Mouse (Mus musculus) forebrain, embryonic 10.5 days (tissue): ENCODE data around the gene Mast2. TPM values are rescaled to one million over a fixed set of nuclear protein-coding genes. Genes with fewer than 3 reads are reported as not detected.

ENCODE experiments used
- DNase-seq: peaks from one replicate; pipeline ENCODE4 v3.0.0-alpha.2; 2017; ENCODE audit warnings: low spot score; ENCODE audit errors: extremely low spot score
- H3K27ac ChIP-seq: fragments of 300-500 bp; sonication (generic); 2 replicates; pipeline ENCODE4 v1.5.1; 2016; ENCODE audit warnings: mild to moderate bottlenecking
- H3K27me3 ChIP-seq: fragments of 300-500 bp; sonication (generic); 2 replicates; pipeline ENCODE4 v1.6.1; 2016; ENCODE audit warnings: mild to moderate bottlenecking; ENCODE audit not compliant: poor library complexity, severe bottlenecking
- H3K36me3 ChIP-seq: fragments of 300-500 bp; sonication (generic); replicated peaks from 2 replicates; pipeline ENCODE4 v1.6.1; 2016; ENCODE audit warnings: mild to moderate bottlenecking, moderate library complexity
- H3K4me1 ChIP-seq: fragments of 300-500 bp; sonication (generic); 2 replicates; pipeline ENCODE4 v1.6.1; 2016
- H3K4me3 ChIP-seq: fragments of 300-500 bp; sonication (generic); 2 replicates; pipeline ENCODE4 v1.5.1; 2016; ENCODE audit warnings: mild to moderate bottlenecking, moderate library complexity
- H3K9me3 ChIP-seq: fragments of 300-500 bp; sonication (generic); 2 replicates; pipeline ENCODE4 v1.6.1; 2016; ENCODE audit warnings: mild to moderate bottlenecking, moderate library complexity
- WGBS: fragments of 180-500 bp; shearing (Covaris S2); methylation state at CpG from one replicate; pipeline ENCODE4 v1.1.7; 2016; 5-methylcytosine and 5-hydroxymethylcytosine counted together
- polyA plus RNA-seq: library from polyadenylated mRNA; unstranded; fragments of >200 nt; fragmentation: Nextera tagmentation; extraction: Ambion mirVana; gene quantifications from 2 replicates; pipeline ENCODE4 v1.2.1, GENCODE M21; 2016

The Mast2 gene
- polyA plus RNA-seq, 1 experiment from 2014 or later: 15.4 TPM

- no peak overlapping the region for H3K4me3 ChIP-seq
- H3K9me3 ChIP-seq: no peaks in the 10 kb centered on the region
- 81% methylated on average over 1 of the region's 1 CpGs for WGBS
- no peak overlapping the region for H3K27ac ChIP-seq
- H3K27me3 ChIP-seq: no peaks in the 10 kb centered on the region
- DNase-seq: no peak
- no peaks in the 10 kb centered on the region for H3K36me3 ChIP-seq
- peaks cover 19% of the 10 kb centered on the region for H3K4me1 ChIP-seq
Measured at GRCm38 (mm10) chr4:116402708-116403107, 61.3 kb downstream of the Mast2 start.

- Histone ChIP-seq H3K4me1 (no peaks in the 10 kb centered on the region), H3K27me3 (no peaks in the 10 kb centered on the region), H3K4me3 (no peak overlapping the region), H3K36me3 (no peaks in the 10 kb centered on the region), H3K9me3 (no peaks in the 10 kb centered on the region), H3K27ac (no peak overlapping the region)
- WGBS: 43% methylated on average over 1 of the region's 1 CpGs
- DNase-seq: no peak
Measured at GRCm38 (mm10) chr4:116398051-116398450, 65.9 kb downstream of the Mast2 start.

- 0 out of 2 replicates have a peak, but pooled peaks cover 4% of the 10 kb centered on the region for H3K36me3 ChIP-seq
Measured at GRCm38 (mm10) chr4:116377973-116378667, 85.9 kb downstream of the Mast2 start.

GRCm38 (mm10) chr4:116371676-116372075, 92.3 kb downstream of the Mast2 start:
- WGBS: 85% methylated on average over 1 of the region's 1 CpGs
- DNase-seq: no peak
- no peaks in the 10 kb centered on the region for H3K4me1 ChIP-seq

More at GRCm38 (mm10) chr4:116377973-116378667, 85.9 kb downstream of the Mast2 start:
- 95% methylated on average over 2 of the region's 2 CpGs for WGBS
- Histone ChIP-seq H3K4me1 (no peaks in the 10 kb centered on the region), H3K4me3 (no peak overlapping the region), H3K27ac (no peak overlapping the region), H3K9me3 (no peaks in the 10 kb centered on the region), H3K27me3 (no peaks in the 10 kb centered on the region)
- DNase-seq: no peak

GRCm38 (mm10) chr4:116358099-116358498, 105.9 kb downstream of the Mast2 start:
- no peak overlapping the region for H3K27ac ChIP-seq
- 91% methylated on average over 1 of the region's 1 CpGs for WGBS

More at GRCm38 (mm10) chr4:116371676-116372075, 92.3 kb downstream of the Mast2 start:
- H3K36me3 ChIP-seq: 0 out of 2 replicates have a peak, but pooled peaks cover 10% of the 10 kb centered on the region
- H3K4me3 ChIP-seq: no peak overlapping the region
- no peak overlapping the region for H3K27ac ChIP-seq
- no peaks in the 10 kb centered on the region for H3K27me3 ChIP-seq
- no peaks in the 10 kb centered on the region for H3K9me3 ChIP-seq

GRCm38 (mm10) chr4:116352919-116353318, 111.1 kb downstream of the Mast2 start:
- Histone ChIP-seq H3K4me3 (no peak overlapping the region), H3K27ac (no peak overlapping the region), H3K36me3 (peaks cover 12% of the 10 kb centered on the region), H3K9me3 (no peaks in the 10 kb centered on the region), H3K4me1 (no peaks in the 10 kb centered on the region), H3K27me3 (no peaks in the 10 kb centered on the region)
- DNase-seq: no peak
- 95% methylated on average over 3 of the region's 3 CpGs for WGBS

More at GRCm38 (mm10) chr4:116358099-116358498, 105.9 kb downstream of the Mast2 start:
- no peak for DNase-seq
- H3K4me3 ChIP-seq: no peak overlapping the region
- no peaks in the 10 kb centered on the region for H3K4me1 ChIP-seq
- H3K36me3 ChIP-seq: peaks cover 2% of the 10 kb centered on the region; the same call in 1 of the 2 replicates
- 0 out of 2 replicates have a peak, but pooled peaks cover 2% of the 10 kb centered on the region for H3K9me3 ChIP-seq
- H3K27me3 ChIP-seq: no peaks in the 10 kb centered on the region

GRCm38 (mm10) chr4:116352496-116352895, 111.5 kb downstream of the Mast2 start:
- Histone ChIP-seq H3K4me3 (no peak overlapping the region), H3K4me1 (no peaks in the 10 kb centered on the region), H3K9me3 (no peaks in the 10 kb centered on the region), H3K36me3 (peaks cover 12% of the 10 kb centered on the region), H3K27ac (no peak overlapping the region), H3K27me3 (no peaks in the 10 kb centered on the region)
- no peak for DNase-seq
- WGBS: 93% methylated on average over 3 of the region's 3 CpGs

GRCm38 (mm10) chr4:116342119-116342518, 121.9 kb downstream of the Mast2 start:
- Histone ChIP-seq H3K4me3 (no peak overlapping the region), H3K9me3 (no peaks in the 10 kb centered on the region), H3K27me3 (no peaks in the 10 kb centered on the region), H3K4me1 (no peaks in the 10 kb centered on the region), H3K27ac (no peak overlapping the region), H3K36me3 (no peaks in the 10 kb centered on the region)
- DNase-seq: no peak

- no peak overlapping the region for H3K4me3 ChIP-seq
- peaks cover 3% of the 10 kb centered on the region; the same call in 1 of the 2 replicates for H3K36me3 ChIP-seq
- no peaks in the 10 kb centered on the region for H3K9me3 ChIP-seq
- DNase-seq: no peak
- H3K27me3 ChIP-seq: no peaks in the 10 kb centered on the region
- H3K27ac ChIP-seq: no peak overlapping the region
- H3K4me1 ChIP-seq: no peaks in the 10 kb centered on the region
- 94% methylated on average over 1 of the region's 1 CpGs for WGBS
Measured at GRCm38 (mm10) chr4:116336294-116336693, 127.7 kb downstream of the Mast2 start.

GRCm38 (mm10) chr4:116329256-116329655, 134.7 kb downstream of the Mast2 start:
- peaks cover 63% of the 10 kb centered on the region for H3K36me3 ChIP-seq
- H3K27ac ChIP-seq: no peak overlapping the region
- no peaks in the 10 kb centered on the region for H3K4me1 ChIP-seq
- 97% methylated on average over 3 of the region's 3 CpGs for WGBS
- DNase-seq: no peak
- H3K27me3 ChIP-seq: no peaks in the 10 kb centered on the region
- no peaks in the 10 kb centered on the region for H3K9me3 ChIP-seq
- H3K4me3 ChIP-seq: no peak overlapping the region

- DNase-seq: no peak
- H3K27ac ChIP-seq: no peak overlapping the region
- no peaks in the 10 kb centered on the region for H3K9me3 ChIP-seq
- 94% methylated on average over 6 of the region's 6 CpGs for WGBS
- peaks cover 88% of the 10 kb centered on the region for H3K36me3 ChIP-seq
- H3K4me1 ChIP-seq: no peaks in the 10 kb centered on the region
- H3K4me3 ChIP-seq: no peak overlapping the region
- H3K27me3 ChIP-seq: no peaks in the 10 kb centered on the region
Measured at GRCm38 (mm10) chr4:116322127-116322526, 141.9 kb downstream of the Mast2 start.

GRCm38 (mm10) chr4:116317575-116317974, 146.4 kb downstream of the Mast2 start:
- DNase-seq: no peak
- Histone ChIP-seq H3K27me3 (no peaks in the 10 kb centered on the region), H3K27ac (no peak overlapping the region), H3K36me3 (peaks cover 95% of the 10 kb centered on the region), H3K9me3 (no peaks in the 10 kb centered on the region), H3K4me1 (no peaks in the 10 kb centered on the region), H3K4me3 (no peak overlapping the region)
- 93% methylated on average over 4 of the region's 4 CpGs for WGBS

GRCm38 (mm10) chr4:116304551-116304950, 159.4 kb downstream of the Mast2 start:
- Histone ChIP-seq H3K36me3 (peaks cover 82% of the 10 kb centered on the region), H3K27me3 (no peaks in the 10 kb centered on the region), H3K9me3 (no peaks in the 10 kb centered on the region), H3K27ac (no peak overlapping the region), H3K4me3 (no peak overlapping the region), H3K4me1 (no peaks in the 10 kb centered on the region)
- 22% methylated on average over 1 of the region's 1 CpGs for WGBS
- no peak for DNase-seq
